Mouse (Mus musculus) liver, embryonic 15.5 days (tissue): ENCODE measurements at regions not wholly inside any gene's neighbourhood (a gene's known extent, or its start where the extent isn't known, plus 50 kb on each side); places are given as distances from the start of the nearest gene placed in this dataset.

Experiments used
- ATAC-seq: fragments of 200-750 bp; cut with Nextera tagmentation; 2 replicates; pipeline ENCODE4 v1.8.0; 2017; ENCODE audit warnings: moderate number of reproducible peaks, mild to moderate bottlenecking, moderate library complexity; ENCODE audit not compliant: insufficient read depth
- H3K27ac ChIP-seq: fragments of 300-500 bp; sonication (generic); replicated peaks from 2 replicates; pipeline ENCODE4 v1.5.1; 2015; ENCODE audit warnings: mild to moderate bottlenecking, inconsistent platforms
- H3K27me3 ChIP-seq: fragments of 300-500 bp; sonication (generic); 2 replicates; pipeline ENCODE4 v1.6.1; 2015; ENCODE audit warnings: mild to moderate bottlenecking, inconsistent platforms
- H3K36me3 ChIP-seq: fragments of 300-500 bp; sonication (generic); replicated peaks from 2 replicates; pipeline ENCODE4 v1.6.1; 2015; ENCODE audit warnings: moderate library complexity, mild to moderate bottlenecking, inconsistent platforms
- H3K4me1 ChIP-seq: fragments of 300-500 bp; sonication (generic); replicated peaks from 2 replicates; pipeline ENCODE4 v1.6.1; 2015; ENCODE audit warnings: inconsistent platforms
- H3K4me2 ChIP-seq: fragments of 300-500 bp; sonication (generic); 2 replicates; pipeline ENCODE4 v1.6.1; 2015; ENCODE audit warnings: moderate library complexity, mild to moderate bottlenecking, inconsistent platforms
- H3K4me3 ChIP-seq: fragments of 300-500 bp; sonication (generic); replicated peaks from 2 replicates; pipeline ENCODE4 v1.5.1; 2015; ENCODE audit warnings: mild to moderate bottlenecking, inconsistent platforms
- H3K9ac ChIP-seq: fragments of 300-500 bp; sonication (generic); 2 replicates; pipeline ENCODE4 v1.6.1; 2015; ENCODE audit warnings: moderate library complexity, mild to moderate bottlenecking, inconsistent platforms
- H3K9me3 ChIP-seq: fragments of 300-500 bp; sonication (generic); replicated peaks from 2 replicates; pipeline ENCODE4 v1.6.1; 2016; ENCODE audit warnings: inconsistent platforms
- WGBS: fragments of 180-500 bp; shearing (Covaris S2); methylation state at CpG from one replicate; pipeline ENCODE4 v1.1.7; 2015; ENCODE audit warnings: mixed read lengths; ENCODE audit not compliant: insufficient replicate concordance; 5-methylcytosine and 5-hydroxymethylcytosine counted together

DNA sequence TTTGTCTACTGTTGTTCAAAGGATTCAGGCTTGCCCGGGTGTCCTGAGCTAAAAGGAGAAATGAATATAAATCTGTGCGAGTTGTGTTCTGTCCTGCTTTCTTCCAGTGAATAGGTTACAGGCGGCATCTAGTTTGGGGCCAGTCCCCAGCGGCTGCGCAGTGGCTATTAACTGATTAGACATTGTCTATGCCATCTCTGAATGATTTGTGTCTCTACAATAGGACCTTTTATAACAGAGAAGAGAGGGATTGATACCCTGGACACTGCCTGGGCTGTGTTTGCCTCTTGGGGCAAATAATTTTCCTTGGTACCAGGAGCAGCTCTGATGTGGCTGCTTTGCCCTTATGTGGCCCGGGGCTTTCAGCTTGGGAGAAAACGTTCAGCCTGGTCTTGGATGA lies 306.9 kb downstream of the Spry2 start:
- no peak overlapping the region for H3K4me3 ChIP-seq
- H3K4me1 ChIP-seq, result no peaks in the 10 kb centered on the region
- ATAC-seq, result no peak
- H3K27me3 ChIP-seq, result no peaks in the 10 kb centered on the region
- no peaks in the 10 kb centered on the region for H3K9me3 ChIP-seq
- no peaks in the 10 kb centered on the region for H3K36me3 ChIP-seq
- H3K27ac ChIP-seq, result no peak overlapping the region
- no peak overlapping the region for H3K9ac ChIP-seq
- H3K4me2 ChIP-seq, result no peak overlapping the region
- WGBS, result 72% methylated on average over 7 of the region's 7 CpGs

DNA sequence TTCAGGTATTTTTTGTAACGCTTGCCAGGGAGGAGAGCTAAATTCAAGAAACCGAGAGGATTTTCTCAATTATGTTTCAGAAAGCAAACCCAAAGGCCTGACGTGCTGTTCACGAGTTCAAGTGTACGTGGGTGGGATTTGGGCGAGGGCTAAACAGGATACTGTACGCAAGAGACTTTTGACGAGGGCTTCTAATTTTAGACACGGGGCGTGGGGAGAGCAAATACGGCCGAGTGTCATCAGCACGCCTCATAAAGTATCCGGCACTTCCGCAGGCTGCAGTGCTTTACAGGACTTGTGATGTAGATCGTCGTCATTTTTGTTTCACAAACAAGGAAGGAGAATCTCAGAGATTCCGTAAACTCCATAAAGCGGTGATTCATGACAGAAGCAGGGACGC lies 307.4 kb downstream of the Spry2 start:
- 82% methylated on average over 20 of the region's 20 CpGs for WGBS
- no peak overlapping the region for H3K9ac ChIP-seq
- no peak for ATAC-seq

DNA sequence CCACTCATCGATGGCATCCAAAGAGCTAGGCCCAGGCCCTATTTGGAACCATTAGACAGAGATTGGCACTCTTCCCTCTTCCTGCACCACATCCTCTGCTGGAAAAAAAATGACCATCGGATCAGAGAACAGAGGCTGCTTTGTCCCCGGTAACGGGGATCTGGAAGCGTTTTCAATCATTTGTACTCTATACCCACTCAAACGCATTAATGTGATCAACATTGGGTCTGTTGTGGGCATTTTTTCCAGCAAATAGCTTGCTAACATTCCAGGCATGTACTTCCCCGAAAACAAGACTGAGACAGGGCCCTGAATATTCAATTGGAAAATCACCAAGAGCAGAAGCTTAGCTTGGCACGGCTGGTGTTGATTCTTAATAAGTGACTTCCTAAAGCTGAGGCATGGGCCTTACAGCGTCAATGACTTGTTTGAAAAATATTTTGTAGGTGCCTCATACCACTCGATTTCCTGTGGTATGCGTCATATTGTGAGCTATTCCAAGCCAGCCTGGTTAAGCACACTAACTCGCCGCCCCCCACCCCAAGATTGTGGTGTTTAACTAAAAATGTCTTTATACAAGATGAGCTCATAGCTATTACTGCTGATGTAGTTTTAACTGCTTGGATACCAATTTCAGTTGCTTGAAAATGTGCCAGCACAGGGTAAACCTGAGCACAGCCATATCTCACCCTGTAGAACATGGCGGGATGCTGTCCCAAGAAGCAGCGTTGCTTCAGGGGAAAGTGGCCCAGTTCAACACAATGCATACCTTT lies 308.0 kb downstream of the Spry2 start:
- H3K9ac ChIP-seq, result no peak overlapping the region
- no peaks in the 10 kb centered on the region for H3K9me3 ChIP-seq
- 77% methylated on average over 15 of the region's 15 CpGs for WGBS
- ATAC-seq, result no peak
- no peaks in the 10 kb centered on the region for H3K4me1 ChIP-seq
- no peaks in the 10 kb centered on the region for H3K27me3 ChIP-seq
- no peak overlapping the region for H3K4me2 ChIP-seq
- no peak overlapping the region for H3K4me3 ChIP-seq
- H3K36me3 ChIP-seq, result no peaks in the 10 kb centered on the region
- H3K27ac ChIP-seq, result no peak overlapping the region

More for the DNA sequence above, 307.4 kb downstream of the Spry2 start:
- no peaks in the 10 kb centered on the region for H3K36me3 ChIP-seq
- H3K9me3 ChIP-seq, result no peaks in the 10 kb centered on the region
- H3K4me2 ChIP-seq, result no peak overlapping the region
- no peaks in the 10 kb centered on the region for H3K4me1 ChIP-seq
- no peak overlapping the region for H3K27ac ChIP-seq
- H3K4me3 ChIP-seq, result no peak overlapping the region
- no peaks in the 10 kb centered on the region for H3K27me3 ChIP-seq

DNA sequence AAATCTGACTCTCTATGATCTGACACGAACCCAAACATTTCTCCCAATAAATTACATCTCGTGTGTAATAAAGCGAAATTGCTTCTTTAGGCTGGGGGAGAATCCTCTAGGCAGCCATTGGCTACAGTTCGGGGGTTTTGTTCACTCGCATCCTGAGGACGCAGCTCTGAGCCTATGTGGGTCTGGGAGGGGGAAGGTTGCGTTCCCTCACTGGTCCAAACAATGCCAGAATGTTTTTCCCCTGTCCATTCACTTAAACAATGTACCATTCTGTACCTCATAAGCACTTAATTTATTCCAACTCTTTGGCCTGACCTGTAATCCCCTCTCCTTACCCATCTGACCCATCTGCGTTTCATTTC lies 308.6 kb downstream of the Spry2 start:
- no peaks in the 10 kb centered on the region for H3K36me3 ChIP-seq
- no peaks in the 10 kb centered on the region for H3K9me3 ChIP-seq
- no peaks in the 10 kb centered on the region for H3K27me3 ChIP-seq
- no peaks in the 10 kb centered on the region for H3K4me1 ChIP-seq
- no peak overlapping the region for H3K9ac ChIP-seq
- WGBS, result 67% methylated on average over 8 of the region's 8 CpGs
- H3K4me2 ChIP-seq, result no peak overlapping the region
- H3K4me3 ChIP-seq, result no peak overlapping the region
- H3K27ac ChIP-seq, result no peak overlapping the region
- no peak for ATAC-seq

DNA sequence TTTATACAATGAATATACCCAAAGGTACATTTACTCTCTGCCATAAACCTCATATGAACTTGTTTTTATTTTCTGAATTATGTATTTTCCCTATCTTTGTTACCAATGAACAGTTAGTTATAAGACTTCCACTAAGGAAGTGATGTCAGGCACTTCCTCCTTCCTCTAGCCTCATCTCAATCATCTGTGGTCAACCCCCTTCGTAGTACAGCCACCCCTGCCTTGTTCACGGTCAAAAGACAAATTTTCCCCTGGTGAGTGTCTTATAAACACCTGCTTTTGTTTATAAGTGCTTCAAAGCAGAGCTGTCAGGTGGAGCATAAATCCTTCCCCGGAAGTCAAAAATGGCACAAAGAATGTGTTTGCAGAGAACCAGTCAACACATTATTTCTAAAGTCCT lies 312.0 kb downstream of the Spry2 start:
- Histone ChIP-seq H3K4me1 (no peaks in the 10 kb centered on the region), H3K9me3 (no peaks in the 10 kb centered on the region)
- WGBS, result 25% methylated on average over 3 of the region's 3 CpGs

DNA sequence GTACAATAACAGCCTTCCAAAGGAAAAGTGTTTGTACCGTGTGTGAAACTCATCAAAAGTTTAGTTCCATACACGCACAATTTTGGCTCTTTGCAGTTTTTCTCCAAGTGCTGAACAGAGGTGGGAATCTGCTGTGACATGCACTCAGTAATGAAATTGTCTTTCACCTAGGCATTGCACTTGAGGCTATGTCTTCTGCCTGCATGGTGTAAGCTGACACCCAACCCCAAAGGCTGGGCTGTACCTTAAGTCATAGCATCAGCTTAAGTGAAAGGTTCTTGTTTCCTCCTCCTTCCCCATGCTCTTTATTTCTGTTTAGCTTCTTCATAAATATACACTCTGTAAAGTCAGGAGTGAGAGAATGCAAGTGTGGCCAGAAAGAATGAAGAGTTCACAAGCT lies 313.1 kb downstream of the Spry2 start:
- WGBS, result 68% methylated on average over 2 of the region's 2 CpGs
- no peak overlapping the region for H3K9ac ChIP-seq
- H3K4me1 ChIP-seq, result no peaks in the 10 kb centered on the region
- no peak overlapping the region for H3K4me2 ChIP-seq
- no peaks in the 10 kb centered on the region for H3K27me3 ChIP-seq
- H3K36me3 ChIP-seq, result no peaks in the 10 kb centered on the region
- H3K9me3 ChIP-seq, result no peaks in the 10 kb centered on the region
- no peak overlapping the region for H3K4me3 ChIP-seq
- H3K27ac ChIP-seq, result no peak overlapping the region
- ATAC-seq, result no peak

More for the DNA sequence above, 312.0 kb downstream of the Spry2 start:
- no peaks in the 10 kb centered on the region for H3K27me3 ChIP-seq
- H3K9ac ChIP-seq, result no peak overlapping the region
- H3K27ac ChIP-seq, result no peak overlapping the region
- H3K4me3 ChIP-seq, result no peak overlapping the region
- H3K36me3 ChIP-seq, result no peaks in the 10 kb centered on the region
- ATAC-seq, result no peak
- no peak overlapping the region for H3K4me2 ChIP-seq

DNA sequence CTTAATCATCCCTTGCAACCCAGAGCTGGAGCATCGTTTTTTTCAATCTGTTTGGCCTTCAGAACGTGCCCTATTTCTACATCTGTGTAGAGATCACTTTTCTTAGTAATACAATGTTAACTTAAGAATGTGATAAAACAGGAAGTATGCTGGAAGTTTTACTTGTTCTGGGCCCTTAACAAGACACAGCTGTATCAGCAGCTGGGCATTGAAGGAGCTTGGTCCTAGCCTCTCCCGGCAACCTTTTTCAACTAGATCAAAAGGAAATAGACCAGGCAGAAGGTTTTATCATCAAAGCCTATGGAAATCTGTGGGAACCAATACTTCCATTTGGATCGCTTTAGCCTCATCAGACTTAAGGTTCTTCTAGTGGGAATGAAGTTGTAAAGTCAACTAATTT lies 317.9 kb downstream of the Ndfip2 start:
- no peak for ATAC-seq
- 53% methylated on average over 4 of the region's 4 CpGs for WGBS
- Histone ChIP-seq H3K9ac (no peak overlapping the region), H3K4me3 (no peak overlapping the region), H3K4me2 (no peak overlapping the region), H3K36me3 (no peaks in the 10 kb centered on the region), H3K27me3 (no peaks in the 10 kb centered on the region), H3K9me3 (no peaks in the 10 kb centered on the region), H3K27ac (no peak overlapping the region), H3K4me1 (no peaks in the 10 kb centered on the region)

DNA sequence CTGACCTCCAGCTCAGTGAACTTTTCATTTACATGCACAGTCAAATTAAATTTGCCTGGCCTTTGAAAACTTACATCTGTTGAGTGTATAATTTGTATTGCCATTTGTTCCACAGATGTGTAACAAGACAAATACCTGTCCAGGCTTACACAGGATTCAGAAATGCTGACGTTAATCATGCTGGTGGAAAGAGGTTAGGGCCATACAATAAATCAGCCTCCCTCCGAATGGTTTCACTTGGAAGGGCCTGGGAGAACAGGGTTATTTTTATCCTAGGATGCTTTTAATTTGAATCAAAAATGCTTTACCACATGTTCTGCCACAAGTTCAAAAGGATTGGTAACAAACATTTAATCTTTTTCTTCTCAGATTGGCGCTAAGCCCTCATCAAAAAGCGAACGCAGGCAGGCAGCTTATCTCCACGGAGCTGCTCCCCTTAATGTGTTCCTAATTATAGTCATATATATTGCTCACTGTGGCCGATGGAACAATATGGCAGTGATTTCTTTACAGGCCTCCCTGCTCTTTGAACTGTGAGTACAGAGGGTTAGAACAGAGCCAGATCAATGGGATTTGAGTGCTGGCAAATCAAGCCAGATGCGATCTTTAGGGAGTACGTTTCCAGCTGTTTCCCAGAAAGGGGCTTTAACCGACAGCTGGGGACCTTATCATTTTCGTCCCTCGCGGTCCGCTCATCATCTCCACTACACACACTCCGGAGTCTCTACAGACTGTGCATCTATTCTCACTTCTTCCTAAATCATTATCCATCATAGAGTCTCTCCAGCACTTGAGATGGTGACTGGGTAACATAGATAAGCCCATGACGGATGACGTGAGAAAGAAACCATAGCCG lies 313.9 kb downstream of the Ndfip2 start:
- ATAC-seq, result no peak
- whole genome bisulfite sequencing, result 65% methylated on average over 18 of the region's 18 CpGs
- Histone ChIP-seq H3K4me3 (no peak overlapping the region), H3K9me3 (no peaks in the 10 kb centered on the region), H3K27me3 (no peaks in the 10 kb centered on the region), H3K4me2 (no peak overlapping the region), H3K36me3 (no peaks in the 10 kb centered on the region), H3K4me1 (no peaks in the 10 kb centered on the region), H3K27ac (no peak overlapping the region), H3K9ac (no peak overlapping the region)

DNA sequence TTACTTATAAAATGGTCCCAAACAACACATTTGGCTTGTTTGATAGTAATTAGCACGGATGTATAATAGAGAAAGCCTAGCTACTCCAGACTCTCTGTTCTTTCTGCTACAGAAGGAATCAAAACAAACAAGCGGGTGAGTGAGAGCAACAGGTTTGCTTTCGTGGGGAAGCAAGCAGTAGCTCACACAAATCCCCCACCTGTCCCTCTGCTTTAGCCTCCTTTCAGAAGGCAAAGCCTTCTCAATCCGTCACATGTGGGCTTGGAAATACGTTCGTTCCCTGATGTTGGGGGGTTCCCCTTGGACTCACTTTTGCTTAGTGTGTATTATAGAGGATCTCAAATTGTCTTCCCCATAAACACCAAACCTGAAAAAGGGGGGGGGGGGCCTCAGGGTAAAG lies 311.8 kb downstream of the Ndfip2 start:
- H3K9ac ChIP-seq, result no peak overlapping the region
- WGBS, result 58% methylated on average over 6 of the region's 6 CpGs

DNA sequence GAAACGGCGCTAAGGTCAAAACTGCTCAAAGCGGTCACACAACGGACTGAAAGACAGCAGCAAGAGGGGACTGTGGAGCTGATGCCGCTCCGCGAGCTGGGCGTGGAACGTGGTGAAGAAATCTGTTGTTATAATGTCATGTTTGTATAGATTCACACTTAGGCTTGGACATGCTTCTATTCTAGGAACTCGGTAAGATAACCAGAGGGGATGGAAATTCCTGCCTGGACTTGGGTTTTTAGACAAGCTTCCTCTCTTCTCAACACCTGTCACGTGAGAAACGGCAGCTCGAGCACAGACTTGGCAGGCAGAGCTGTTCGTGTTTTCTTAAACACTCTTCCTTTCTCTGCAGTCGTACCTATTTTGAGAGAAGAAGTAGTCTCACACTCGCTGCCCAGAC lies 307.5 kb downstream of the Ndfip2 start:
- Histone ChIP-seq H3K9me3 (no peaks in the 10 kb centered on the region), H3K9ac (no peak overlapping the region), H3K4me2 (no peak overlapping the region), H3K27ac (no peak overlapping the region), H3K4me1 (no peaks in the 10 kb centered on the region), H3K4me3 (no peak overlapping the region), H3K27me3 (no peaks in the 10 kb centered on the region), H3K36me3 (no peaks in the 10 kb centered on the region)
- 67% methylated on average over 16 of the region's 16 CpGs for whole genome bisulfite sequencing
- ATAC-seq, result no peak

More for the DNA sequence above, 311.8 kb downstream of the Ndfip2 start:
- no peak overlapping the region for H3K27ac ChIP-seq
- H3K27me3 ChIP-seq, result no peaks in the 10 kb centered on the region
- no peak for ATAC-seq
- H3K4me1 ChIP-seq, result no peaks in the 10 kb centered on the region
- no peaks in the 10 kb centered on the region for H3K36me3 ChIP-seq
- no peak overlapping the region for H3K4me3 ChIP-seq
- H3K4me2 ChIP-seq, result no peak overlapping the region
- H3K9me3 ChIP-seq, result no peaks in the 10 kb centered on the region

DNA sequence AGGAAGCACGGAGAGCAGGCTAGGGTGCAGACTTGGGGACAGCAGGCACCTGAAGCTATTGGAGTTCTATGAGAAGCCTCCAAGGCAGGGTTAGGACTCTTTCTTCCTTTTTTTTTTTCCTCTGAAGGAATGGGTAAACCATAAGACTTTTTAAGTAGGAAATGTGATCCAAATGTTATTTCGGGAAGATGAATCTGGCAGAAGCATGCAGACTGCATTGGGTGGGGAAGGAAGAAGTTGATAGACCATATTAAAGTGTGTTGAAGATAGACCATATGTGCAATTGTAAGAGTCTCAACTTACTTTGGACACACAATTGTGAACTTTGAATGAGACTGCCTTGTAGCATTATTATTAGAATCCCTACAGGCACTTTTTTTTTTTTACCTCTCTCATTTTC lies 304.5 kb downstream of the Ndfip2 start:
- 71% methylated on average over 2 of the region's 2 CpGs for WGBS
- Histone ChIP-seq H3K4me2 (no peak overlapping the region), H3K4me3 (no peak overlapping the region), H3K27me3 (no peaks in the 10 kb centered on the region), H3K4me1 (no peaks in the 10 kb centered on the region), H3K27ac (no peak overlapping the region), H3K9ac (no peak overlapping the region), H3K36me3 (no peaks in the 10 kb centered on the region), H3K9me3 (no peaks in the 10 kb centered on the region)
- no peak for ATAC-seq
